Mouse (Mus musculus) midbrain, postnatal 0 days (tissue): ENCODE data around the gene Ranbp9. TPM values are rescaled to one million over a fixed set of nuclear protein-coding genes. Genes with fewer than 3 reads are reported as not detected.
A peak's percentile ranks its signal among the peaks of the same experiment; 100 is the strongest.

Experiments used
- ATAC-seq: fragments of 200-750 bp; cut with Nextera tagmentation; 2 replicates; pipeline ENCODE4 v1.8.0; 2017; ENCODE audit warnings: moderate number of reproducible peaks, mild to moderate bottlenecking, moderate TSS enrichment, moderate library complexity; ENCODE audit not compliant: low FRiP score
- DNase-seq: peaks from one replicate; pipeline ENCODE4 v3.0.0-alpha.2; 2015; ENCODE audit warnings: low spot score
- H3K27ac ChIP-seq: fragments of 300-500 bp; sonication (generic); 2 replicates; pipeline ENCODE4 v1.5.1; 2014; ENCODE audit warnings: low read depth, mild to moderate bottlenecking, low read length, mixed read lengths
- H3K27me3 ChIP-seq: fragments of 300-500 bp; sonication (generic); 2 replicates; pipeline ENCODE4 v1.6.1; 2014; ENCODE audit warnings: low read length, control low read depth, mixed read lengths; ENCODE audit not compliant: insufficient read depth
- H3K36me3 ChIP-seq: fragments of 300-500 bp; sonication (generic); 2 replicates; pipeline ENCODE4 v1.6.1; 2014; ENCODE audit warnings: low read length, control low read depth, mixed read lengths; ENCODE audit not compliant: insufficient read depth
- H3K4me1 ChIP-seq: fragments of 300-500 bp; sonication (generic); 2 replicates; pipeline ENCODE4 v1.6.1; 2014; ENCODE audit warnings: mild to moderate bottlenecking, control low read depth, antibody characterized with exemption, low read length, mixed read lengths; ENCODE audit not compliant: insufficient read depth
- H3K4me2 ChIP-seq: fragments of 300-500 bp; sonication (generic); 2 replicates; pipeline ENCODE4 v1.6.1; 2014; ENCODE audit warnings: low read depth, mild to moderate bottlenecking, low read length, mixed read lengths; ENCODE audit not compliant: poor library complexity, severe bottlenecking
- H3K4me3 ChIP-seq: fragments of 300-500 bp; sonication (generic); 2 replicates; pipeline ENCODE4 v1.5.1; 2014; ENCODE audit warnings: low read depth, mild to moderate bottlenecking, low read length, moderate library complexity
- H3K9ac ChIP-seq: fragments of 300-500 bp; sonication (generic); replicated peaks from 2 replicates; pipeline ENCODE4 v1.6.1; 2014; ENCODE audit warnings: mild to moderate bottlenecking, low read length, moderate library complexity, mixed read lengths; ENCODE audit not compliant: poor library complexity, severe bottlenecking
- H3K9me3 ChIP-seq: fragments of 300-500 bp; sonication (generic); 2 replicates; pipeline ENCODE4 v1.6.1; 2016; ENCODE audit warnings: low read length, control low read depth
- CTCF ChIP-seq: IDR thresholded peaks from 2 replicates; pipeline ENCODE4 v1.5.1; 2016; ENCODE audit warnings: antibody characterized with exemption, mild to moderate bottlenecking
- WGBS: fragments of 180-500 bp; shearing (Covaris S2); extraction: QIAGEN DNeasy Blood & Tissue Kit; methylation state at CpG from one replicate; pipeline ENCODE4 v1.1.7; 2014; 5-methylcytosine and 5-hydroxymethylcytosine counted together
- polyA plus RNA-seq: library from polyadenylated mRNA; unstranded; fragments of >200 nt; fragmentation: Nextera tagmentation; extraction: Ambion mirVana; gene quantifications from 2 replicates; pipeline ENCODE4 v1.2.1, GENCODE M21; 2015
- total RNA-seq: library from RNA; depleted of rRNA; stranded (reverse); fragments of >200 nt; gene quantifications from 2 replicates; pipeline ENCODE4 v1.2.3, GENCODE M21; 2014

Ranbp9 gene
- total and polyA plus RNA-seq, 2 experiments from 2014 or later: 11.7 to 43.7 TPM

GRCm38 (mm10) chr13:43493058-43493481, 12.0 kb upstream of the Ranbp9 start:
- Histone ChIP-seq H3K9ac (no peak overlapping the region), H3K4me3 (no peak overlapping the region), H3K4me2 (no peak overlapping the region), H3K4me1 (no peaks in the 10 kb centered on the region), H3K36me3 (no peaks in the 10 kb centered on the region), H3K9me3 (no peaks in the 10 kb centered on the region), H3K27ac (peak overlapping the region; percentile 44; the same call in 1 of the 2 replicates), H3K27me3 (no peaks in the 10 kb centered on the region)
- ATAC-seq: peak; percentile 74; the same call in 1 of the 2 replicates
- peak; percentile 34 for DNase-seq
- 45% methylated on average over 11 of the region's 11 CpGs for WGBS
- TF ChIP-seq CTCF: no peak

GRCm38 (mm10) chr13:43486501-43487213, 5.6 kb upstream of the Ranbp9 start:
- no peak overlapping the region for H3K27ac ChIP-seq
- no peak overlapping the region for H3K4me2 ChIP-seq
- peaks cover 3% of the 10 kb centered on the region; the same call in 1 of the 2 replicates for H3K4me1 ChIP-seq
- no peaks in the 10 kb centered on the region for H3K36me3 ChIP-seq
- H3K9me3 ChIP-seq: no peaks in the 10 kb centered on the region
- H3K27me3 ChIP-seq: no peaks in the 10 kb centered on the region
- H3K4me3 ChIP-seq: no peak overlapping the region
- DNase-seq (no peak), ATAC-seq (no peak)
- no peak for TF ChIP-seq CTCF
- H3K9ac ChIP-seq: no peak overlapping the region
- 66% methylated on average over 12 of the region's 12 CpGs for WGBS

GRCm38 (mm10) chr13:43485278-43485976, 4.3 kb upstream of the Ranbp9 start:
- DNase-seq (no peak), ATAC-seq (no peak)
- H3K27ac ChIP-seq: no peak overlapping the region
- H3K27me3 ChIP-seq: no peaks in the 10 kb centered on the region
- no peak overlapping the region for H3K4me3 ChIP-seq
- H3K9ac ChIP-seq: no peak overlapping the region
- WGBS: 91% methylated on average over 5 of the region's 5 CpGs
- H3K36me3 ChIP-seq: no peaks in the 10 kb centered on the region
- no peaks in the 10 kb centered on the region for H3K9me3 ChIP-seq
- TF ChIP-seq CTCF: no peak
- no peak overlapping the region for H3K4me2 ChIP-seq
- H3K4me1 ChIP-seq: peaks cover 3% of the 10 kb centered on the region; the same call in 1 of the 2 replicates

- no peaks in the 10 kb centered on the region for H3K36me3 ChIP-seq
- H3K27ac ChIP-seq: no peak overlapping the region
- H3K4me2 ChIP-seq: no peak overlapping the region
- H3K9ac ChIP-seq: no peak overlapping the region
- TF ChIP-seq CTCF: no peak
- no peak for ATAC-seq
- no peaks in the 10 kb centered on the region for H3K27me3 ChIP-seq
- WGBS: 96% methylated on average over 9 of the region's 9 CpGs
- DNase-seq: no peak
- H3K4me3 ChIP-seq: no peak overlapping the region
- no peaks in the 10 kb centered on the region for H3K9me3 ChIP-seq
- peaks cover 3% of the 10 kb centered on the region; the same call in 1 of the 2 replicates for H3K4me1 ChIP-seq
These were observed 1.7 kb upstream of the Ranbp9 start for GRCm38 (mm10) chr13:43482782-43483181.

GRCm38 (mm10) chr13:43481859-43482245, 770 bp upstream of the Ranbp9 start:
- H3K9me3 ChIP-seq: no peaks in the 10 kb centered on the region
- no peaks in the 10 kb centered on the region for H3K27me3 ChIP-seq
- H3K4me1 ChIP-seq: peaks cover 3% of the 10 kb centered on the region; the same call in 1 of the 2 replicates
- DNase-seq: no peak
- peak overlapping the region; percentile 94 for H3K4me3 ChIP-seq
- H3K27ac ChIP-seq: peak overlapping the region; percentile 95
- peak overlapping the region; percentile 97; the same call in 1 of the 2 replicates for H3K9ac ChIP-seq
- 27% methylated on average over 6 of the region's 6 CpGs for WGBS
- H3K36me3 ChIP-seq: no peaks in the 10 kb centered on the region
- no peak for ATAC-seq
- TF ChIP-seq CTCF: no peak
- peak overlapping the region; percentile 78 for H3K4me2 ChIP-seq

GRCm38 (mm10) chr13:43480595-43480956, 506 bp downstream of the Ranbp9 start:
- Histone ChIP-seq H3K4me1 (peaks cover 3% of the 10 kb centered on the region; the same call in 1 of the 2 replicates), H3K27ac (peak overlapping the region; percentile 95), H3K36me3 (no peaks in the 10 kb centered on the region), H3K9me3 (no peaks in the 10 kb centered on the region), H3K9ac (peak overlapping the region; percentile 97), H3K27me3 (no peaks in the 10 kb centered on the region), H3K4me3 (peak overlapping the region; percentile 94), H3K4me2 (peak overlapping the region; percentile 78)
- TF ChIP-seq CTCF: no peak
- peak; percentile 18; the same call in 1 of the 2 replicates for ATAC-seq
- WGBS: under 1% methylated on average over 26 of the region's 67 CpGs
- DNase-seq: no peak
